Mouse (Mus musculus) limb, embryonic 11.5 days (tissue): Measurements from ENCODE around the gene Taf3. TPM values are rescaled to one million over a fixed set of nuclear protein-coding genes. Genes with fewer than 3 reads are reported as not detected.

Source experiments
- ATAC-seq: fragments of 200-750 bp; cut with Nextera tagmentation; 2 replicates; pipeline ENCODE4 v1.8.0; 2017; ENCODE audit warnings: low read depth; ENCODE audit not compliant: insufficient number of reproducible peaks, low FRiP score, low TSS enrichment
- DNase-seq: peaks from one replicate; pipeline ENCODE4 v3.0.0-alpha.2; 2015; ENCODE audit warnings: low spot score
- H3K27ac ChIP-seq: fragments of 300-500 bp; sonication (generic); replicated peaks from 2 replicates; pipeline ENCODE4 v1.5.1; 2014; ENCODE audit warnings: low read depth, mild to moderate bottlenecking, low read length
- H3K27me3 ChIP-seq: fragments of 300-500 bp; sonication (generic); 2 replicates; pipeline ENCODE4 v1.6.1; 2014; ENCODE audit warnings: mild to moderate bottlenecking, low read length, mixed read lengths; ENCODE audit not compliant: control insufficient read depth, insufficient read depth
- H3K36me3 ChIP-seq: fragments of 300-500 bp; sonication (generic); 2 replicates; pipeline ENCODE4 v1.6.1; 2014; ENCODE audit warnings: mild to moderate bottlenecking, low read length, moderate library complexity, mixed read lengths; ENCODE audit not compliant: control insufficient read depth, insufficient read depth
- H3K4me1 ChIP-seq: fragments of 300-500 bp; sonication (generic); 2 replicates; pipeline ENCODE4 v1.6.1; 2014; ENCODE audit warnings: low read length, mixed read lengths; ENCODE audit not compliant: control insufficient read depth, insufficient read depth
- H3K4me2 ChIP-seq: fragments of 300-500 bp; sonication (generic); 2 replicates; pipeline ENCODE4 v1.6.1; 2014; ENCODE audit warnings: low read depth, mild to moderate bottlenecking, moderate library complexity; ENCODE audit not compliant: severe bottlenecking
- H3K4me3 ChIP-seq: fragments of 300-500 bp; sonication (generic); 2 replicates; pipeline ENCODE4 v1.5.1; 2014; ENCODE audit warnings: low read depth, low read length
- H3K9ac ChIP-seq: fragments of 300-500 bp; sonication (generic); 2 replicates; pipeline ENCODE4 v1.6.1; 2014; ENCODE audit warnings: mild to moderate bottlenecking, low read length
- H3K9me3 ChIP-seq: fragments of 300-500 bp; sonication (generic); 2 replicates; pipeline ENCODE4 v1.6.1; 2016; ENCODE audit warnings: low read length; ENCODE audit not compliant: control insufficient read depth
- WGBS: fragments of 180-500 bp; shearing (Covaris S2); extraction: QIAGEN DNeasy Blood & Tissue Kit; methylation state at CpG from one replicate; pipeline ENCODE4 v1.1.7; 2014; 5-methylcytosine and 5-hydroxymethylcytosine counted together
- polyA plus RNA-seq: library from polyadenylated mRNA; unstranded; fragments of >200 nt; fragmentation: Nextera tagmentation; extraction: Ambion mirVana; gene quantifications from 2 replicates; pipeline ENCODE4 v1.2.1, GENCODE M21; 2014

The Taf3 gene
- polyA plus RNA-seq, 1 experiment from 2014 or later, result 17.3 TPM

DNA sequence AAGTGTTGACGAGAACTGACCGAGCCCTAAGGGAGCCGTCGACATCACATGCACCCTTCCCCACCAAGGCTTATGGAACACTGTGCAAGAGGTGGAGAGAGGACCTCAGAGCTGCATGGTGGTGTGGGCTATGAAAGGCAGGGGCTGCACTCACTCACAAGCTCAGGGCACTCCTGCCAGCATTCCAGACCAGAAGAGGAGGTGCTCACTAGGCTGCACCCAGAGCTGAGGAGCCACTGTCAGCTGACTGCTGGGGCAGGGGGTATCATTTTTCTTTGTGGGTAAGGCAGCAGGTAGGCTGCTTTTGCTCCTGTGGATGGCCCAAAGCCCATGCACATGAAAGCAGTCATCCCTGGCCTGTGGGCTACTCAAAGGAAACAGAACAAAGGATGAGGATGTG is 109.1 kb downstream of the Taf3 start:
- H3K9ac ChIP-seq, result no peak overlapping the region
- DNase-seq (no peak), ATAC-seq (no peak)
- WGBS, result 69% methylated on average over 4 of the region's 4 CpGs
- no peak overlapping the region for H3K27ac ChIP-seq
- no peaks in the 10 kb centered on the region for H3K36me3 ChIP-seq
- no peaks in the 10 kb centered on the region for H3K4me1 ChIP-seq
- no peaks in the 10 kb centered on the region for H3K27me3 ChIP-seq
- no peaks in the 10 kb centered on the region for H3K9me3 ChIP-seq
- H3K4me3 ChIP-seq, result no peak overlapping the region
- H3K4me2 ChIP-seq, result no peak overlapping the region

DNA sequence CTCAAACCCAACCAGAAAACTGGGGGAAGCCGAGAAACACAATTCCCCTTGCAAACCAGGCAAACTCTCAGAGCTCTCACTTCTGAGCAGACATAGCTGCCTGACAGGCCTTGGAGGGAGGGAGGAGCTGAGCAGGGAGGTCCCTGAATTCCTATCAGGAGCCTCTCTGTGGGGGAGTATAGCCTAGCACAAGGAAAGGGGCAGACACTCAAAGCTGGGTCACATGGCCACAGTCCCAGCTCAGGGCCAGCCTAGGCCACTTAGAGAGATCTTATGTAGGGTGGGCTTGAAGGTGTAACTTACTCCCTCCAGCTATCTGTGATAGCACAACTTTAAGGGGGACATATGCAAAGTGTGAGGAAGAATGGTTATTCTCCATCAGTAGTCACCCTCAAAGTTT is 112.4 kb downstream of the Taf3 start:
- Histone ChIP-seq H3K27ac (no peak overlapping the region), H3K9me3 (no peaks in the 10 kb centered on the region), H3K4me1 (no peaks in the 10 kb centered on the region)

DNA sequence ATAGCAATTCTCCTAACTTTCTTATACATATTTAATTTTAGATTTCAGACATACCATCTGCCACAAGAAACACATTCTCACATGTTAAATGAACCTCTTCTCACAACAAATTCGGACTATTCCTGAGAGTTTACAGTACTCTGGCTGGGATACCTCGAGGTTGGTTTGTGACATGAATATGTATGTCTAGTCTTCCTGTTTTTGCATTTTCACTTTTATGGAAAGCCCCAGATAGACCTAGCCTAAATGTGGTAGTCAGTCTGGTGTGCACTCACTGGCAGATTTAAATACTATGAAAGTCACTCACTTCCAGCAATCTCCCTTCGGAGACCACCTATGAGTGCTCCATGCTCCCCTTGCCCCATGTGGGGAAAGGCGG is 121.5 kb downstream of the Taf3 start:
- H3K27me3 ChIP-seq, result no peaks in the 10 kb centered on the region
- no peaks in the 10 kb centered on the region for H3K9me3 ChIP-seq
- no peaks in the 10 kb centered on the region for H3K36me3 ChIP-seq
- H3K27ac ChIP-seq, result no peak overlapping the region
- H3K4me2 ChIP-seq, result no peak overlapping the region
- H3K4me1 ChIP-seq, result no peaks in the 10 kb centered on the region
- 90% methylated on average over 4 of the region's 4 CpGs for WGBS
- H3K9ac ChIP-seq, result no peak overlapping the region
- ATAC-seq, result no peak
- no peak for DNase-seq
- no peak overlapping the region for H3K4me3 ChIP-seq

More for the DNA sequence above, 112.4 kb downstream of the Taf3 start:
- Histone ChIP-seq H3K4me3 (no peak overlapping the region), H3K27me3 (no peaks in the 10 kb centered on the region), H3K9ac (no peak overlapping the region), H3K4me2 (no peak overlapping the region), H3K36me3 (no peaks in the 10 kb centered on the region)
- no peak for ATAC-seq
- WGBS, result no CpG with 5 or more reads among the region's 1 CpGs
- DNase-seq, result no peak

DNA sequence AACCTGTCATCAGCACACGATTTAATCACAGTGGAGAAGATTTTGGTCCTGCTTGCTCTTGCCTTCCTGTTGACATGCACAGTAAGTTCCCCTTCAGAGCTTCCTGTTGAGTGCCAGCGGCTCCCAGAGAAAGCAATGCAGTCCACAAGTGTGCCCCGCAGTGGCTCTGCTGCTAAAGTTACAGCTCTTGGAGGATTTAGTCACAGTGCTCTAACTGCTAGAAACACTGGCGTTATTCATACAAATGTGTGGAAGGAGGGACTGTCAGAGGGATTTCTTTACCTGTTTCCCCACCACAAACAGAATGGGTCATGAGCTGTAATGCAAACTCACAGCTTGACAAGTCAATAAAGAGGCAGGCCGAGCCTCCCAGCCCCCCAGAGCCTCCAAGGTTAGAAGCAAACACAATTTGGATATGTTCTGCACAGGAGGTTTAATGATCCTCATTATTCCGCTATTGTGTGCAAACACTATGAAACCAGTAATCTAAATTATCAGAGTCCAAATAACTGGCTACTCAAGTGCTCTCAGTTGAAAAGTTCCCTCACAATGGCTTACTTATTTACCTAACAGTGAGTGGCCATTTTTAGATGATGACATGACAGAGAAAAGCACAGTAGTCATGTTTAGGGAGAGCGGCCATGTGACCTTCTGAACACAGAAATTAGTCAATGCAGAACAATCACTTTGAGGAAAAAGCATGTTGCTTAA is 122.0 kb downstream of the Taf3 start:
- Histone ChIP-seq H3K9me3 (no peaks in the 10 kb centered on the region), H3K36me3 (no peaks in the 10 kb centered on the region), H3K27ac (no peak overlapping the region), H3K27me3 (no peaks in the 10 kb centered on the region), H3K4me3 (no peak overlapping the region), H3K9ac (no peak overlapping the region), H3K4me2 (no peak overlapping the region), H3K4me1 (no peaks in the 10 kb centered on the region)
- ATAC-seq, result no peak
- WGBS, result 58% methylated on average over 7 of the region's 7 CpGs
- peak; percentile 27 for DNase-seq

DNA sequence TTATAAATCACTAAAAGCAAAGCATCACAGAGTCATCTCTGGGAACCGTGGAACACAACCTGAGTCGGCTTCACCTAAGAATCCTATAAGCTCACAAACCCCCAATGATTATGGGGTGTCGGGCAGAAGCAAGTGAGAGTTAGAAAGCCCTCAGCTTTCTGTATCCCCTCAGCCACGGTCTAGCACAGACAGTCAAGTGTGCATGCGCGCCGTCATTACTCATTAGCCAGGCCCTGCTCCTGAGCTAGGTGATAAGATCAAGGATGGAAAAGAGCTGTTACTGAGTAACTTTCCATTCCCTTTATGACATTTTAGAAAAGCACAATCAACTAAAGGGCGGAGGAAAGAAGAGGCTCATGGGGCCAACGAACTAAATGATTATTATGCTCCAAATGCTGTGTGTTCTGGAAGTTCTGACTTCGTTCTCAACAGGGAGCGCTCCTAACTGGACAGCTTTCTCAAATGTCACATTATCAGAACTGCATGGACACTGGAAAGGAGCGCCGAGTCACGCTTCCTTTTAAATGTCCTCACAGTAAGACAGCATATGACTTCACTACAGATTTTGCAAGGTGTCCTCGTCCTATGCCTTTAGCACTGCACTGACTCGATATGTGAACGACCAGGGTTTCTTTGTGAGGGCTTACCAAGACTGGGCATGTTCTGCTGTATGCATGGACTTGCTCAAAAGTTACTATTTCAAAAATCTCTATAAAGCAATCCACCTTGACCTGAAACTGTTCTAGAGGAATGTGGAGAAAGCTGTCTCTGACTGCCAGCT is 129.5 kb downstream of the Taf3 start:
- H3K9ac ChIP-seq, result no peak overlapping the region
- H3K4me1 ChIP-seq, result no peaks in the 10 kb centered on the region
- H3K9me3 ChIP-seq, result no peaks in the 10 kb centered on the region
- 90% methylated on average over 17 of the region's 17 CpGs for WGBS
- DNase-seq (no peak), ATAC-seq (no peak)
- H3K4me3 ChIP-seq, result no peak overlapping the region
- H3K27ac ChIP-seq, result no peak overlapping the region
- H3K36me3 ChIP-seq, result no peaks in the 10 kb centered on the region; the same call in 1 of the 2 replicates
- no peaks in the 10 kb centered on the region for H3K27me3 ChIP-seq
- no peak overlapping the region for H3K4me2 ChIP-seq

DNA sequence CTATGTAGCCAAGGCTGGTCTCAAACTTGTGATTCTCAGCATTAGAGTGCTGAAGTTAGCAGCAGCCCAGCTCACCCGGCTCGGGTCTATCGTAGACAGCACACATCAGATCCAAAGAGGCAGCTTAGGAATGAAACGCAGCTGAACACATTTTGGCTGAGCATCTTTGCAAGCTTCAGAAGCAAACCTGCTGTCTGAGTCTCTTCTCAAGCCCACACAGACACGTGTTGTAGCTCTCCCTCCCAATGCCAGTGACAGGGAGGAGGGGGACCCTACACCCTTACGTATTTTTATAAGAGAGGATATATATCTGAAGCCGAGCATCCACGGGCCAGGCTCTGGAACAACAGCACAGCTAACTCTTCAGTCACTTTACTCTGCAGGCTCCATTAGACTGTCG is 130.8 kb downstream of the Taf3 start:
- Histone ChIP-seq H3K4me1 (no peaks in the 10 kb centered on the region), H3K27me3 (no peaks in the 10 kb centered on the region), H3K4me2 (no peak overlapping the region), H3K9me3 (no peaks in the 10 kb centered on the region), H3K27ac (no peak overlapping the region), H3K4me3 (no peak overlapping the region), H3K9ac (no peak overlapping the region), H3K36me3 (no peaks in the 10 kb centered on the region; the same call in 1 of the 2 replicates)
- no peak for DNase-seq
- ATAC-seq, result no peak
- 92% methylated on average over 9 of the region's 9 CpGs for WGBS

DNA sequence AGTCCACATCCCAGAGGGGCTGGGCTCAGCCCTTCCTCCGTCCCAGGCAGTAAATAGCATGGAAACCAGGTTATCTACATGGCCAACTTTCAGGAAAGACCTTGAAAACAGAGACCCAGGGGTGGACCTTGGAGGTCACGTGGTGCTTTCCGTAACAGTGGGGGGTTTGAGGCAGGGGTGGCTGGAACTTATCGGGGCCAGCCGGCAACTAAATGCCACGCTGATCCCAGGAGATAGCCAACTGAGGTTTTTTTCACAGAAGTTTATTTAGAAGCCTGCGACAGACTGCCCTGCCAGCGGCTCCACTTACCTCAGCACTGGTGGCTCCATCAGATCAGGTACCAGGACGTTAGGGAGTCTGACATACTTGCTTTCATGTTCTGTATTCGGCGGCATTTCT is 142.4 kb downstream of the Taf3 start:
- Histone ChIP-seq H3K27ac (no peak overlapping the region), H3K27me3 (no peaks in the 10 kb centered on the region), H3K4me3 (peak overlapping the region; percentile 16), H3K4me1 (no peaks in the 10 kb centered on the region), H3K9me3 (no peaks in the 10 kb centered on the region), H3K36me3 (no peaks in the 10 kb centered on the region), H3K9ac (no peak overlapping the region), H3K4me2 (peak overlapping the region; percentile 35)
- WGBS, result 3% methylated on average over 11 of the region's 11 CpGs
- ATAC-seq, result no peak
- peak; percentile 40 for DNase-seq

DNA sequence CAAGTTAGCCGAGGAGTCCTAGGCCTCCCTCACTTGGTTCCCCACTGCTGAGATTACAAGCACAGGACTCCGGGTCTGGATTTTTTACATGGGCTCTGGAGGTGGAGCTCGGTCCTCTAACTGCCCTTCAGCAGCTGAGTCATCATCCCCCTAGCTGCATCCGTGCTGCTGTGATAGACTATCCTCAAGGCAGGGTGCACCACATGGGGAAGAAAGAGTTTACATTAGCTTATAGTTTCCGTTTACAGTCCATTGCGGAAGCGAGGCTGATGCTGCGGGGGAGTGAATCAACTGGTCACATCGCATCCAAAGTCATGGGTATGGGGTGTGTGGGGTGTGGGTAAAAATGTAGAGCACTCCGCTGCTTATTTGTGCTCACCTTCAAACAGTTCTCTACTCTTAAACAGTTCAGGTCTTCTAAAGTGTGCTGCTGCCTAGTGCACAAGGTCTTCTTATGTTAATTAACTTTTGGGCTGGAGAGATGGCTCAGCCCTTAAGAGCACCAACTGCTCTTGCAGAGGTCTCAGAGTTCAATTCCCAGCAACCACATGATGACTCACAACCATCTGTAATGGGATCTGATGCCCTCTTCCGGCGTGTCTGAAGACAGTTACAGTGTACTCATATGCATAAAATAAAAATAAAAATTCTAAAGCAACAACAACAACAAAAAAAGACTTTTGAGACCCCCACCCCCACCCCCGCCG is 144.4 kb downstream of the Taf3 start:
- WGBS, result 66% methylated on average over 14 of the region's 14 CpGs
- Histone ChIP-seq H3K27me3 (no peaks in the 10 kb centered on the region), H3K9ac (no peak overlapping the region), H3K4me1 (no peaks in the 10 kb centered on the region), H3K36me3 (no peaks in the 10 kb centered on the region), H3K9me3 (no peaks in the 10 kb centered on the region), H3K27ac (no peak overlapping the region), H3K4me3 (no peak overlapping the region), H3K4me2 (no peak overlapping the region)
- ATAC-seq (no peak), DNase-seq (no peak)
